Mouse (Mus musculus) lung, postnatal 0 days (tissue): Measurements from ENCODE around the gene Nrp2.

Experiments
- CTCF ChIP-seq: IDR thresholded peaks from 2 replicates; pipeline ENCODE4 v1.5.1; 2016; ENCODE audit warnings: antibody characterized with exemption, mild to moderate bottlenecking
- EP300 ChIP-seq: IDR thresholded peaks from 2 replicates; pipeline ENCODE4 v1.6.1; 2016; ENCODE audit warnings: antibody characterized with exemption, mild to moderate bottlenecking, control low read depth

GRCm38 (mm10) chr1:62713021-62713676, 10.1 kb downstream of the Nrp2 start:
- TF ChIP-seq CTCF: no peak
- no peak for TF ChIP-seq EP300
